Mouse (Mus musculus) adrenal gland (tissue): Measurements from ENCODE around the gene 4930558K02Rik.

Experiments
- intact Hi-C: fragments of 180-260 bp; cut with DNase I; formaldehyde crosslinking; loops from one replicate; pipeline ENCODE4 v1.15.1; 2025

4930558K02Rik gene

DNA sequence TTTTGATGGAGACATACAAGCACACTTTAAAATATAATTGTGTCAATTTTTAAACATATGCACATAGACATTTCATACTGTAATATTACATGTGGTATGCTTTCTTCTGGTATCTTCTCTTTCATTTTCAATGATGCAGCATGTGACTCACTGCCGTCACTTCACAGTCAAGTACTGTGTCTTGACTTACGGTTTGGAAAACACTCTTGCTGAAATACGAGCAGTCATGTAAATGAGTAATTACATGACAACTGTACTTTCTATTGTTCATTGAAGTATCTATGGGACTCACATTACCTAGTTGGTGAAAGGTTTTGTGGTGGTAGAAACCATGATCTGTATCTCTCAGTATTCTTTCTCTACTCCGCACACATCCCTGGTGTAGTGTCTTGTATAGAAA, 72.3 kb downstream of the 4930558K02Rik start:
- intact Hi-C loops = no loop called here

DNA sequence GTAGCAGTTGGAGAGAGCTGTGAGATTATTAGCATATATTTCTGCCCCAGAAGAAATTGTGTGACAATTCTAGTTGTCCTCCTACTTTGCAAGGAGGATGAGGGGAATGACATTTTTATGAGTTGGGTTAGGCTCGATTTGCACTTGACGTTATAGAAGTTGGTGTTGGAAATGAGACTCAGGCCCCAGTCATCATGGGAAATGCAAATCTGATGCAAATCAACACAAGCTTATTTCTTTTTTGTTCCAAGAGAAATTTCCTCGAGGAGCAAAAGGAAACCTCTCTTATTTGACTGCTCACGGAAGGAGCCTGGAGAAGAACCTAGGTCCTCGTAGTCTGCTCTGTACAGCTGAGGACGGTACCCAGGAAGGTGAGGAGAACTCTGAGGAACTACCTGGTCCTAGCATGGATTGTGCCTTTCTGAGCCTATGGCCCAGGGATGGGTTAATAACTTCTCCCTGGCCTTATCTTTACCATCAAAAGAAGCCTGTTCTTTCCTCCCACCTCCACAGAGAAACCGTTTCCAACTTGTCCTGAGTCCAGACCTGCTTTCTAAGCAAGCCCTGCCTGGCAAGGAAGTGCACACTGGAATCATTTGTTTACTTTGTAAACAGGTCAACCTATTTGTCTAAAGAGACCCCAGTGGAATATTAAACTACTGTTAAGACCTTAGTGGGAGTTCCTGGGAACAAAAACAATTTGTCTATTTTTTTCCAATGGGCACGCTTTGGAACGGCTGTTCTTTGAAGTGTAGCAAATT, 76.6 kb downstream of the 4930558K02Rik start:
- intact Hi-C loops = no loop called here

DNA sequence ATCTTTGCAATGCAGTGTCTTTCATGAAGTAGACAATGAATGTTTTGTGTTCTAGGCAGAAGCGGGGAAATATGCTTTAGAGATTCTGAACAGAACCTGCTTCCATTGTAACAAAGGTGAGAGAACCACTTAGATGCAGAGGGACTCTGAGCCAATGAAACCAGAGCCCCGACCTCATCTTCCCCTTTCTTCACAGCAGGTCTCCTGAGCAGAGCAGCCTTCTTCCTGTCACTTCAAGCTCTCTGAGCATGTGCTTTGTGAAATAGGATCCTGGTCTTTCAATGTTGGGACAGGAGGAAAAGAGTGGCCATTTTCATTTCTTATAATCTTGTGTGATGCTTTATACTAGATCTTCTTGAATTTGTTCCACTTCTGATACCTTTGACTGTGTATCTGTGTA, 79.3 kb downstream of the 4930558K02Rik start:
- intact Hi-C loops = no loop called here

DNA sequence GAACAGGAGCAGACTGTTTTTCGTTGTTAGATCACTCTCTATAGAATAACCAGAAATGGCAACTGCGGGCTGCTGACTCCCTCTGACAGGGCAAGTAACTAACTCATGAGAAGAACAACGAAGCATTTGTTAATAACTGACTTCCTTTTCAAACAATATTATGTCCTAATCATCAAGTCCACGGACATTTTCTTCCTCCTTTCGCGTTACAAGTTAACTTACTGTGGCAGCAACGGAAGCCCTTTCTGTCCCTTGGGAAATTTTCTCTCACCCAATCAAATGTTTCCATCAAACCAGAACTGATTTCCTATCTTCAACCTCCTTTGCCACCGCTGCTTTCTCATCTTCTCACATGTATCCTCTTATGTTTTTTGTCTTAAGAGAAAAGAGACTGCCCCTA, 82.2 kb downstream of the 4930558K02Rik start:
- intact Hi-C loops = no loop called here

DNA sequence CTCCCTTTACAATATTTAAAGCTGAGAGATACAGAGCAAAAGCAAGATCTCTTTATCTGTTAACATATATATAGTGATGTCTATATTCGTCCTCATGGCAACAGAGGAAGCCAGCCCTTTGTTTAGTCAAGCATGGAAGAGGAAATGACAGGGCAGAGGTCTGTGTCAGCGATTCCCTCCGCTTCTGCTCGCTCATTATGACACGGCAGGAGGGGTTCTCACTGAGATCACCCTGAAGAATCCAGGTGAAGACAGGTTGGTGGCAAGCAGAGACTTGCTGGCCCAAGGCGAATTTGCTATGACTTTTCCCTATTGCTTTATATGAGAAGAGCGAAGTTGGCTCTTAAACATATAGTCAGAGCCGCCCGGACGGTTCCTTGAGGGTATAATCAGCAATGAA, 83.3 kb downstream of the 4930558K02Rik start:
- intact Hi-C loops = no loop called here

DNA sequence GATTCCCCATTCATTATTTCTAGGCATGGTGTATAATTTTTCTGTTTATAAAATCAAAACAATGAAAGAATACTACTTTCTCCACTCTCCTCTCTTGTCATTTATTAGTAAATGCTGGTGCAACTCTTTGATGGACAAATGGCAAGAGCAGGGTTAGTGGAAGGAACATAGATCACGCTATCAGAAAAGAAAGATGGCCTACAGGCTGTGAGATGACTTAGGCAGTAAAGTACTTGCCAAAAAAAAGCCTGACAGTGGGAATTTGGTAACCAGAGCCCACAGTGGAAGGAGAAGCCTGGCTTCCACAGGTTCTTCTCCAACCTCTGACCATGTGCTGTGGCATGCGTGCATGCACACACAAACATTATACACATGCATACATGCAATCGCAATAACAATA, 84.4 kb downstream of the 4930558K02Rik start:
- intact Hi-C loops = no loop called here

DNA sequence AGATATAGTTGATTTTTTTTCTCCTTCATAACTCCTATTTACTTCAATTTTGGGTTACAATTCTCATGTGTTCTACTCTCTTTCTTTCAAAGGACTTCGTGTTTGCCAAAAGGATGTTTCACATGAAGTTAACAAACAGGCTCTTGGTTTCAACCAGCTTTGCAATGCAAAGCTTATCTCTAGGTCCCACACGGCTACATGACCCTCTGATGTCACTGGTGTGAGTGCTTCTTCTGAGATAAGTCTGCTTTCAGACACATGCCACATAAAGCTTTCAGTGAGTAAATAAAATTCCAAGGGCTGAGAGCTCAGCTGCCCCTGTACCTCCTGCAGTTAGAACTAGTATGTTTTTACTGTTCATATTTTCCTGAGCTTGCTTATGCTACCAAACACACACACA, 84.9 kb downstream of the 4930558K02Rik start:
- intact Hi-C loops = no loop called here

DNA sequence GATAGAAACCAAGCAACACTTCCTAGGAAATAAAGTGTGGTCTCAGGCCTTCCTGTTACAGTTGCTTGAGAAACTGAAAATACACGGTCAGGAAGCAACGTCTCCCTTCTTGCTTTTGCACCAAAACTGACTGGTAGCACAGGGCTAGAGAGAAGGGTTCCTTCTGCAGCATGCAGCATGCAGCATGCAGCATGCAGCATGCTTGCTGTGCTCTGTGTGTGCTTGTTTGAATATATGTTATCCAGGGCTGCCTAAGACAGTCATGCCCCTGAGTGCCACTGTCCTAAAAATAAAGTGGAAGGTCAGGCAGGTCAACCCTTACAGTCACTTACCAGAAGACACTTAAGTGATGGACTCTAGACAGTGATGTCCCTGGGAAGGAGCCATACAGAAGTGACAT, 85.3 kb downstream of the 4930558K02Rik start:
- intact Hi-C loops = no loop called here
